Mouse (Mus musculus) spleen, postnatal 4 days (tissue): Measurements from ENCODE around the gene Tfcp2.
"Not testable (repeated sequence)": the region's sequence is repeated elsewhere in the genome, so short reads cannot be mapped to it uniquely, and the experiment has no call there.

Source experiments
- DNase-seq, 2 experiments: peaks; one replicate each; pipeline ENCODE4 v3.0.0; 2022; ENCODE audit warnings: low spot score in 2 of 2

Gene Tfcp2

DNA sequence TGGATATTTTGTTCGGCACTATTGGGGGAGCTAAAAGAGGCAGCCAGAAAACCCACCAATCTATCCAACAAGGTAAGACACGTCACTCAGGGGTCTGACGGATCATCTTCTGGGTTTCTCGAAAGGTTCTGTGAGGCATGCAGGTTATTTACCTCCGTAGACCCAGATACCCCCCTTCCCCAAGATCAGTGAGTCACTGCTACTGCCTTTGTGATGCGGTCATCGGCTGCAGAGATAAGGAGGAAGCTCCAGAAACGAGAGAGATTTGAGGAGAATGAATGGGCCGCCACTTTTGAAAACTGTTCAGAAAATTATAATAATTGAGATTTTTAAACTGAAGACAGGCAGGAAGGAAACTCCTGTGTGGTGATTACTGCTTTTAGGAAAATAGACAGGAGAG lies 4.6 kb upstream of the Tfcp2 start:
- DNase-seq = no peak

DNA sequence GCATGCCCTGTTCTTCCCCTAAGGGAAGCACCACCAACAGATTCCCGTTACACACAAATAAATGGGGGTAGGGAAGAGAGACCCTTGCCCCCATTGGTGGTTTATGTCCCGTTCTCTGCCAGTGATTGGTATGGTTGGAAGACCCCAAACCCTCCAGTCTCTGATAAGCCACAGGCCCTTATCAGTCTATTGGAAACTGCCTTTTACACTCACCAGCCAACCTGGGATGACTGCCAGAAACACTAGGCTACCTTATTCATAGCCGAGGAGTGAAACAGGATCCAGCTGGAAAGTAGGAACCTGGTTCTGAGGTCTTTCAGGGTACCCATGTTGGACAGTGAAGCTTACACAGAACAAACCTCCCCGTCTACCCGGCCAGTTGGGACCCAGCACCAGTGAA lies 4.2 kb upstream of the Tfcp2 start:
- no peak for DNase-seq

DNA sequence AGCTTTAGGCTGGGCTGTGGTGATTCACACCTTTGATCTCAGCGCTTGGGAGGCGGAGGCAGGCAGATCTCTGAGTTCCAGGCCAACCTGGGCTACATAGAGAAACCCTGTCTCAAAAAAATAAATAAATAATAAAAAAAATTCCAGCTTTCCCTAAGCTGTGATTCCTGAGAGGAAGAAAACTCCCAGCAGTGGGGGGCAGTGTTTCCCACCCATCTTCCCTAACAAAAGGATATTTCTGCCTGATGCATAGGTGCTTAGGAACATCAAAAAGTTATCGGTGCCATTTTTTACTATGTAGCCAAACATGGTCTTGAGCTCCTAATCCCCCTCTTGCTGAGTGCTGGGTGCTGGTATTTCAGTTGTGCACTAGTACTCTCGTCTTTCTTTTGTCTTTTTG lies 1.5 kb downstream of the Tfcp2 start:
- DNase-seq = no peak

DNA sequence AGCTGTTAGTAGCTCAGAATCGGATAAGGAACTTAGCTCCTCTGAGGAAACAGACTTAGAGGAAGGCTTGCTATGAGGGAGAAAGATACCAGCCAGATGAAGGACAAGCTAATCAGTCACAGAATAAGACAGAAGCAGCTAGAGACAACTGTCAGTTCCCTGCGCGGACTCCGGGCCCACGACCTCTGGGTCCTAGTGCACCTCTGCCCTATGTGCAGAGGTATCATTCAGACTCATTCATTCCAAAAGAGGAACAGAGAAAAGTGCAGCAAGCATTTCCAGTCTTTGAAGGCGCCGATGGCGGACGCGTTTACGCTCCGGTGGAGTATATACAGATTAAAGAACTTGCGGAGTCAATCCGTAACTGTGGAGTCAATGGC lies 8.2 kb downstream of the Tfcp2 start:
- not testable (repeated sequence) for DNase-seq

DNA sequence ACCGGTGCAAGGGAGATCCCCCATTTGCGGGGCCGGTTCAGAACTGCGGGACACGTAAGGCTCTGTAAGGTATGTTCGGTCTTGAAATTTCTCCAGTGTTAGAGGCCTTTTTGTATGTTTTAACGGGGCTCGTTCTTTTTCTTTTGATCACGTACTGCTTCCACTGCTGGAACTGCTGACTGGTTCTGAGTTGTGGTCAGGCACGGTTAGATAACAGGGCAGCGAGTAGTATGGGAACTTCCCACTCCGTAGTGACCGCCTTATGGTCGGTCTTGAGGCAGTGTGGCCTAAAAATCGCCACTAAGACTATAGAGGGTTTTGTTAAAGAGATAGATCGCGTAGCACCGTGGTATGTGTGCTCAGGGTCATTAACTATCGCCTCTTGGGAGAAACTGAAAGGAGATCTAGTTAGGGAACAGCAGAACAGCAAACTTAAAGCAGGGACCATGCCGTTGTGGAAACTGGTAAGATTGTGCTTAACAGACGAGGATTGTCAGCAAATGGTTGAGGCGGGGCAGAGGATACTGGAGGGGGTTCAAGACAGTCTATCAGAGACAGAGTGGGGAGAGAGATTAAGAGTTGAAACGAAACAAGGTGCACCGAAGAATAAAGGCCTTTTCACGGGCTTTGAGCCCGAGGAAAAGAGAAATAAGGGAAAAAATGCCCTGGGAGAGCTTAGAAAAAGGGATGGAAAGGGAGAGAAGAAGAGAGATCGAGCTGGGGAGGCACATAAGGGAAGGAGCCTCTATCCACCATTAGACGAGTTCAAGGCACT lies 8.7 kb downstream of the Tfcp2 start:
- DNase-seq = not testable (repeated sequence)

DNA sequence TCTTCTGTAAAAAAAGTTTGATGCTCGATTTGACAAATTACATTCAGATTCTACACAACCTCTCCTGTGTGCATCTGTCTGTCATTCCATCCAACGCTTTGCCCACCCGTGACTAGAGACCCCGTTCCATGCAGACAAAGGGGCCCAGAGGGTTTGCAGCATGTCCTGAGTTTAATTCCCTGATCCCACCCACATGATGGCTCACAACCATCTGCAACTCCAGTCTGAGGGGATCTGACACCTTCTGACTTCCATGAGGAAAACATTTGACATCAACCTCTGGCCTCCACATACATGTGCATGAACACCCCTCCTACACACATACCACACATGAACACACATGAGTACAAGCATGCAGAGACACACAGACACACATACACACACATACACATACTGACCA lies 10.4 kb downstream of the Tfcp2 start:
- no peak for DNase-seq

DNA sequence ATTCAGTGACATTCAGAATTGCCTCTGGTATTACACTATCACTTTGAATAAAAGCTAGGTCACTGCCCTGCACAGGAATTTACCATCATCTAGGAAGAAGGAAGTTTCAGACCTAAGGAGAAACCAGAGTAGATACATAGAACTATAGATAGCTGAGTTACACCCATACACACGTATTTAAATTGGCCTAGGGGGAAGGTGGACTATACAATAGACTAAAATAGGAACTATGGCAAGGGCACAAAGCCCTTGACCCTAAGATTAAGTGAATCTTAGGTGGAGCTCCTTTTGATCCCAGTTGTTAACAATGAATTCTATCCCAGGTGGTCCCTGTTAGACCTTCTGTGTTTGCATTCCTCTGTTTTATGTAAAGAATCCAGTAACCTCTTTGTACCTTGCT lies 10.8 kb downstream of the Tfcp2 start:
- DNase-seq = not testable (repeated sequence)

DNA sequence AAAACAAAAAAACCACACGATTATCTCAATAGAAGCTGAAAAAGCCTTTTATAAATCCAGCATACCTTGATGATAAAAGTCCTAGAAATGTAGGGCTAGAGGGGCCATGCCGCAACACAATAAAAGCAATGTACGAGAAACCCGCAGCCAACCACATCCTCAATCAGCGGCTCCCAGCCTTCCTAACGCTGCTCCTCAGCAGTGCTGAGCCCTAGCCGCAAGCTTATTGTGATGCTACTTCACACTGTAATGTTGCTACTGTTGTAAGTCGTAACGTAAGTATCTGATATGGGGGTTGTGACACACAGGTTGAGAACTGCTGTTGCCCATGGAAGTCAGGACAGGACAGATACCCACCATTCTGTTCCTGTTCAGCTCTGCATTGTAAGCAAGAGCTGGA lies 12.4 kb downstream of the Tfcp2 start:
- no peak for DNase-seq

DNA sequence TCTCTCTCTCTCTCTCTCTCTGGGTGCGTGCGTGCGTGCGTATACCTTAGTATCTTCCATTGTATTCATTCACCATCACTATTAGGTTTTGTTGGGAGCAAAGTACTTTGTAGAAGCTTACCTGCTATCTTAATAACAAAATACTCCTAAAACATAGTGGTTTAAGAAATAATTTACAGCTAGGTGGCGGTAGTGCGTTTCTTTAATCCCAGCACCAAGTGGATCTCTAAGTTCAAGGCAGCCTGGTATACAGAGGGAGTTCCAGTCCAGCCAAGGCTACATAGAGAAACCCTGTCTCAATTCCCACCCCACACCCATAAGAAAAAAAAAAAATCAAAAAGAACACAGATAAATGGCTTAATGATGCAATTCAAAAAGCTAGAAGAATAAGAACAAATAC lies 13.9 kb downstream of the Tfcp2 start:
- DNase-seq = no peak

DNA sequence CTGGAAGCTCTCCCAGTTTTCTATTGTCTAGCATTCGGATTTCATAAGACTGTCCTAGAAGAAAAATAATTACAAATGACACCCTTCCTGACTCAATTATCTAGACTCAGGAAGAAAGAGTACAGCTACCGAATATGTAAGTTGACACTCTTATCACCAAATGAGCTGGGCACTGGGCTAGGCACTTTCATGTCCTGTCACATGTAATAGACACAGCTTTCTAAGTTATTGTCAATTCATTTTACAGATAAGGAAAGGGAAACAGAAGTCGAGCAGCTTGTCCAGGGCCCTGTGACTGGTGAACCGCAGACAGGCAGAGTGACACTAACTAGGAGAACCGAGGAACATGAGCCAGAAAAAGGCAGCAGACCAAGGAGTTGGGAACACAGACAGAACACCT lies 23.9 kb downstream of the Tfcp2 start:
- DNase-seq = no peak

DNA sequence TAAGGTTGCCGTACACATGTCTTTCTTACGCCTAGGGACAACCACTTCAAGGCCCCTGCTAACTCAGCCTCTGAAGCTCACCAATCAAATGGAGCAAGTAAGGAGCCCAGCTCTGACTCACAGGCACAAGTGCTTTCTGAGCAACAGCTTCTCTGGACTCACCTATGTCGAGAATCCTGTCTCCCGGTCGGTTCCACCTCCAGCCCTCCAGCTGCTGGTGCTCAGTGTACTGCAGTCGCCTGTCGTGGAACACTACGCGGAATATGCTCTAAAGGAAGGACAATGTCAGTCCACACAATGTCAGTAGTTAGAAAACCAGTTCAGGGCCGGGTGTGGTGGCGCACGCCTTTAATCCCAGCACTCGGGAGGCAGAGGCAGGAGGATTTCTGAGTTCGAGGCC lies 26.4 kb downstream of the Tfcp2 start:
- no peak for DNase-seq

DNA sequence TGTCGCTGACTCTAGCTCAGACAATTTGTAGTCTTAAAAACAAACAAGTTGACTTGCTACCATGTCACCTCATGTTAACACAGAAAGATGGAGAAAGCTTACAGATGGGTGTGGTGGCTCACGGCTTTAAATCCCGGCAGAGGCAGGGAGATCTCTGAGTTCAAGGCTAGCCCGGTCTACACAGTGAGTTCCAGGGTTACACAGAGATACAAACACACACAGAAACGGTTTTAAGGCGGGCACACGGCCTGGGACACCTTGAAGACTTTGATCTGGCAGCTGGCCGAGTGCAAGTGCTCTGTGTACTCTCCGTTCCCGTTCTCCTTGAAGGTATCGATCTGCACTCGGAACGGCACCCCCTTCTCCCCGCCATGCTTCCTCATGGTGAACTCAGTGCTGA lies 31.5 kb downstream of the Tfcp2 start:
- DNase-seq = no peak

DNA sequence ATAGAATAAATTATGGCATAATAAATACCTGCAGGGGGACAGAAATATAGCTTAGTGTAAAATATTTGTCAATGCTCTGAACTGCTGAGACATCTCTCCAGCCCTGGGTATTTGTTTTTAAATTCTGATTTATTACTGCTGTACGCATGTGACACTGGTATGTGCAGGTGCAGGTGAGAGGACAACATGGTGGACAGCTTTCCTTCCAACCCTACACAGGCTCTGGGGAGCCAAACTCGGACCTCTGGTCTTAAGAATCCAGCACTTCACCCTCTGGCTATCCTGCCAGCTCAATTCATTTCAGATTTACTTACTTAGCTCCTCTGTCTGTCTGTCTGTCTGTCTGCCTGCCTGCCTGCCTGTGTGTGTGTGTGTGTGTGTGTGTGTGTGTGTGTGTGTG lies 36.7 kb downstream of the Tfcp2 start:
- DNase-seq = no peak

DNA sequence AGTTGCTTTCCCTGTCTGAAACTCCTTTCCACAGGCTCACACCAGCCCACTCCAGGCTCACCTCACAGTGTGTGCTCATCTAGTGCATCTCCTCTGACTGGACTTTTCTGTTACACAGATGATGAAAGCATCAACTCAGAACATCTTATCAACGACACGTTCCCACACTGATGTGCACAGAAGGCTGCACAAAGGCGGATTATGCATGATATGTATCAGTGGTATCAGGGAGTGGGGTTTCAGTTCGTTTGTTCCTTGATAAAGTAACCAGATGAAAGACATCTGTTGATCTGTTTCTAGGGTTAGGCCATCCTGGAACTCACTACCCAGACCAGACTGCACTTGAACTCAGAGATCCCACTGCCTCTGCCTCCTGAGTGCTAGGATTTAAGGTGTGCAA lies 38.4 kb downstream of the Tfcp2 start:
- DNase-seq = no peak

DNA sequence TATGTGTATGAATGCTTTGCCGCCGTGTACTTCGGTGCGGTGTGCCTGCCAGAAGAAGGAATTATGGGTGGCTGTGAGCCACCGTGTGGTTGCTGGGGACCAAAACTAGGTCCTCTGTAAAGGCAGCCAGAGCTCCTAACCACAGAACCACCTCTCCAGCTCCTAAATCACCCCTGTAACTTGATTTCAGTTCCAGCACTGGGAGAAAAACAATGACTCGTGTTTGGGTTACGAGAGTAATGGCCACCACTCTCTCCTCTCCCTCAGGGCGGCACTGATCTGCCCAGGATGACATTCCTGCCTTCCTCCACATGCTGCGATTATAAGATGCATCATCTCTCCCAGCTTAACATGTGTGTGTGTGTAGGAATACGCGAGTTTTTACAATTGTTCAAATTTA lies 41.7 kb downstream of the Tfcp2 start:
- DNase-seq = no peak

DNA sequence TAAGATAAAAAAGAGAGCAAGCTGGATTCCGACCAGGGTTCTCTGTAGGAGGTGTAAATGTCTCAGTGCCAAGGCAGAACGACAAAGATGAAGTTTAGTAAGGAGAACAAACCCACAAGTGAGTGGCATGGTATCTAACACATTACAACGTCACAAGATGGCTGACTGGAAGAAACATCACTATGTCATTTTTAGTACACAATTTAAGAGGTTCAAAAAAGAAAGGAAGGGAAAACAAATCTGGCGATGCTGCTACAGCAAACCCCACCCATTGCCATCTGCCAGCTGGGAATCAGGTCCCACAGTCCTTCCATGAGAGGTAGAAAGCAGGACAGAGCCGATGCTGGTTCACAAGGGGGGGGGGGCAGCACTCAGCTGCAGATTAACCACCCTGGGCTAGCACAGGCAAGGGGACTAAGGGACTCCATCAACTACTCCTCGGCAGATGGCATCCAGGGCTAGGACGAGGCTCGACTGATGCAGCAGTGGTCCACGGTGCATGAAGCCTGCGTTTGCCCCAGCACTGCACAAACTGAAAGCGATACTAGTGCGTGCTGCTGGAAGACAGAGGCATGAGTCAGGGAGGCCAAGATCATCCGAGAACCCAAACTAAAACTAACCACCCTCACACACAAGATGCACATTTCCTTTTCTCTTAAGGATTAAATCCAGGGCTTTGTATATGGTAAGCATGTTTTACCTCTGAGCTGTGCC lies 43.2 kb downstream of the Tfcp2 start:
- DNase-seq = no peak

DNA sequence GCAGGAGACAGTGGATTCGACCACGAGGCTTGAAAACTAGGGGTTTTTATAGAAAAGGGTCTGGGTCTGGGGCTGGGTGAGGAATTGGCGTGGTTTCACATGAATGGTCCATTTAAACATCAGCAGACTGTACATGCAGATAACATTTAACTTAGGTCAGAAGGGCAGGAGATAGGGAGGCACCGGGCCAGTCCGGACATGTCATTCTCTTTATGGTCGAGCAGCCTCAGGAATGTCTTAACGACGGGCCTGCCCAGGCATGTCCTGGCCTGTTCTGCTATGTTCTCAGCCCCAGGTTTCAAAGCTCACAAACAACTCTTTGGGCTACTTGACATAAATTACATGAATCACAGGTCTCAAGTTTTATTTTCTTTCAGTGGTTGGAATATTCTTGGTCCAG lies 52.3 kb downstream of the Tfcp2 start:
- not testable (repeated sequence) for DNase-seq

DNA sequence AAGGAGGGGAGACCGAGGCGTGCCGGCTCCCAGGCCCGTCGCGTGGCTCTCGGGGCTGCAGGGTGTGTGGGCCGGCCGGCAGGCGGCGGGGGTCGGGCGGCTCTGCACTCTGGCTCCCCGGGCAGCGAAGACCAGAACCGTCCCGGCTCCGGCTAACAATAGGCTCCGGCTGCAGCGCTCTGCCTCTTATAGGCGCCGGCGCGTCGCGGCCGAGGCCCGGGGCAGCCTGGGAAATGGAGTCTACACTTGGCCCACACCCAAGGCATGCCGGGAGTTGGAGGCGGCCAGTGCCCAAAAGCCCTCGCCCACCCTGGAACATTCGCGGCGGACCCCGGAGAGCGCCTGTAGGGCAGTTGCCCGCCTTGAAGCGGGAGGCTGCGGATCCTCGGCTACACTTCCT lies 56.7 kb downstream of the Tfcp2 start, which contains the start of gene Csrnp2:
TSS of gene Csrnp2 (minus strand) at position 387 of the 400 bp plus-strand sequence.
- peak; percentile 80 to 91 for DNase-seq

DNA sequence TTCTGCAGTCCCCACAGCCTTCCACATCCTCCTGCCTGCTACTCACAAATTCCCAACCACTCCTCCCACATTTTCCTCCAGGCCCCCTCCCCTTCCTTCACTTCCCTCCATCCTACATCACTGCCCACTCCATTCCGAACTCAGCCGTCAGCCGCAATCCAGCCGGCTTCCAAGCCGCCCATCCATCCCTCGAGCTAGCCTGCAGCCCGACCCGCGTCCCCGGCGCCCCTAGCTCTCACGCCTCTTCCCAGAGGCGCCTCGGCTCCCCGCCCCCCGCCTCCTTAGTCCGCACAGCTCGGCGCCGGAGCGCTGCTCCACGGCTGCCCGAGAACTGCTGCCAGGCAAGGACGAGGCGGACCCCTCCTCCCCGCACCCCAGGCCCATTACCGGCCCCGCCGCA lies 57.2 kb downstream of the Tfcp2 start:
- no peak for DNase-seq

DNA sequence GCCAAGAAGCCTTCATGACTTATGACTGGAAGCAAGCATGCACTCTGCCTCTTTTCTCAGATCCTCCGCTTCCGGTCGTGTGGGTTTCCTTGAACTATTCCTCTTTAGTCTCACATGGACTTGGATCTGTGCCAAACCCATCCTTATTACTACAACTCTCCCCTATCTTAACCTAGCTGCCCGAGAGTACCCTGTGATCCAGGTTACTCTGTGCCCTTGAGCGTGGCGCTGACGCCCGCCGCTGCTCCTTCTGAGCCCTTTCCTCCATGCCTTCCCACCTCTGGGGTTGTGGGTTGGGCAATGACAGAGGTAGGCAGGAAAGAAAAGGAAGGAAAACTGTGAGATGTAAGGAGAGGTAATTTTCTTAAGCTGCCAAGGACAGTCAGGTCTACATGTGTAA lies 59.8 kb downstream of the Tfcp2 start:
- no peak for DNase-seq

DNA sequence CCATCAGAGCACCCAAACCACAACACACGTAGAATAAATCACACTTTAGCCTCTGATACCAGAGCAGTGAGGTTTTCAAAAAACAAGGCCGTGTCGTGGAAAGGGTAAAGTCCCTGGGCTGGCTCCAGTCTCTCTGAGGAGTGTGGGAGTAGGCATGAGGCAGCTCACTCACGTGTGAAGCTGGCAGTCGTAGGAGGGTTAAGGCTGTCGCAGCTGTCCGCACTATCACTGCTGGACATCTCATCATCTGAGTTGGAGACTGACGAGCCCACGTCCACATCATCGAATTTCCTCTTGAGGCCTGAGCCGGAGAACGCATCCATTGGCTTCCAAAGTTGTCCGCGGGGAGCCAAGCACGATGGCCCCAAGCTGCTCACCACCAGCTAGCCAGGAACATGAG lies 62.5 kb downstream of the Tfcp2 start:
- no peak for DNase-seq

DNA sequence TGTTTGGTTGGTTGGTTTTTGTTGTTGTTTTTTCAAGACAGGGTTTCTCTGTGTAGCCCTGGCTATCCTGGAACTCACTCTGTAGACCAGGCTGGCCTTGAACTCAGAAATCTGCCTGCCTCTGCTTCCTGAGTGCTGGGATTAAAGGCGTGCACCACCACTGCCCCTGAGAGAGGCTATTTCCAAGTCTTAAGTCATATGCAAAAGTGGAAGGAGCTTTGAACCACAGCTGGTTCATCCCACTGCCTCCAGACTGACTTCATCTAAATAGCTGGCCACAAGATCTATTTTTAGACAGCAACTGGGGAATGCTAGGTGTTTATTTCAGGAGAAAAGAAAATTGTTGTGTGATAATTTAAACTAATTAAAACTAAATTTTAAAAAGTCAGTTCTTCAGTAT lies 63.5 kb downstream of the Tfcp2 start:
- DNase-seq = not testable (repeated sequence)

DNA sequence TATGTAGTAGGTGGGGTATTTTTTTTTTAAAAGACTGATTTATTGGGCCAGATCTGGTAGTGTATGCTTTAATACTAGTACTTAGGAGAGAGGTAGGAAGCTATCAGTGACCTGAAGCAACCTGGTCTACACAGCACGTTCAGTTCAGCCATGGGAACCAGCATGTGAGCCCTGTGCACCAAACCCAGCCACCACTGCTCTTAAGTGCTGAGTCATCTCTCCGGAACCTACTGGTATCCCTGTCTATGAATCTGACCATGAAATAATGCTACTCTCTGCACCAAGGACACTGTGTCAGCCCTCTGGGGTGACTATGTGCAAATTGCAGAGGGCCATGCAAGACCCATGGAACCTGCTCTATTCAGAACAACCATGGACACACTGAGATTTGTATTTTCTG lies 64.8 kb downstream of the Tfcp2 start:
- DNase-seq = no peak

DNA sequence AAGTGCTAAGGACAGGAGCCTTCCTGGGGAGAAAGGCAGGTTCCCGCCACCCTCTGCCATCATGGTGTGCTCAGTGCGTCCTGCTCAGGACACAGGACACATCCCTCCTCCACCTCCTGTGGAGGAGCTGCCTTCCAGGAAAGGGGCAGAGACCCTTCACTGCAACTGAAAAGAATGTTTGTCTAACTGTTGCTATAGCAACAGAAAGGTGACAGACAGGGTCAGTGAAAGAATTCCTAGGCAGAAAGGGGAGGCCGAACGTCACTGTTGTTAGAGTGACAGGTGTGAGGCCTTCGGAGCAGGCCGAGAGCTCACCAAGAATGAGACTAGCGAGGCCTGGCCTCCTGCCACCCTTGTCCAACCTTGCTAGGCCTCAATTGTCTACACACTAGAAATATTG lies 65.4 kb downstream of the Tfcp2 start:
- DNase-seq = no peak
